Mouse (Mus musculus) 3T3-L1 (cell line): ENCODE data around the gene Naga.

Experiments used
- DNase-seq: peaks from one replicate; pipeline ENCODE4 v3.0.0-alpha.2; 2015; ENCODE audit warnings: low read depth, low spot score

Naga gene

GRCm38 (mm10) chr15:82337875-82338274 is 850 bp downstream of the Naga start:
- peak; percentile 18 for DNase-seq

DNA sequence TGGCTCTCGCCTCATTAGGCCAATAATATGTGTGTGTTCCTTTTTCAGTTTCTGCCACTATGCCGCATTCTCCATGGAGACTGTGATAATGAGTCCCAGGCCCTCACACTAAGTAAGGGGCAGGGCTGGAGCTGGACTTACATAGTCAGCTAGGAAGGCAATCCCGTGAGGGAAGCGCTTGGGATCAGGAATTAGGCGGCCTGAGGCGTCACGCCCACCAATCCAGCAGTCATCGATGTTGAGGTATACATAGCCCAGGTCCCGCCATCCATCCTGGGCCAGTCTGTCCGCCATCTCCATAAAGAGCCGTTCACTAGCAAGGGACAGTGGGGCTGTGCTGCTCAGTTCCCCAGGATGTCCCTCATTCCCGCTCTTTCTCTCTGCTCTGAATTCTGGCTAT is 2.1 kb downstream of the Naga start:
- DNase-seq: no peak

GRCm38 (mm10) chr15:82335194-82335593 is 3.5 kb downstream of the Naga start:
- DNase-seq: no peak

DNA sequence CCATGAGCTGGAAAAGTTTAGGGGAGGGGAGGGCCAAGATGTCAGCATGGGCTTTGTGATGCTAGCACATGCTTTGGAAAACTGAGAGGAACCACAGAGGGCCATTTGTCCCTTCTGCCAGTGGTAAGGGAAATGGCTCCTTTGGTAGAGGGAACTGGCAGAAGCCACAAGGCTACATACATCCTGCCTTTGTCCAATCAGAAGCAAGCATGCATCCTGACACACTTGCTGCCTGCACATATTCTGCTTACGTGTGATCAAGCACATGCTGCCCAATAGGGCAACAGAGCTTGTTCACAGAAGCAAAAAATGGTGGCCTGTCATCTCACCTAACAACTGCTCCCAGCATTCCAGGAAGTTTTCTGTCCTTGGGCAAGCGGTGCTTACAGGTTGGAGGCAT is 13.3 kb downstream of the Naga start:
- DNase-seq: no peak

DNA sequence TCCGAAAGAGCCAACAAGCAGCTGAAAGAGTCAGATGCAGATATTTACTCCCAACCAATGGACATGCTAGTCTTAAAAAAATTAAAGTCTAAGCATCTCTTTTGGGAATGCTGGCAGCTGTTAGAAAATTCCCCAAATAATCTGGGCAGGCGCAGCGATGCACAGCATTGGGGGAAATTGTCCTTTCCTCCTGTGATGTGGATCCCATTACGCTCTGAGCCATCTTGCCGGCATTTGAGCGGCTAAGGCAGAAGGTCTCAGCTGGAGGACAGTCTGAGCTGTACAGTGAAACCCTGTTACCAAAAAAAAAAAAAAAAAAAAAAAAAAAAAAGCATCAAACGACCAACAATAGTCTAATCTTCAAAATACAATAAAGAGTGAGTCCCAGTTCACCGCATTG is 16.5 kb downstream of the Naga start:
- DNase-seq: no peak

- DNase-seq: no peak
These were observed 19.1 kb downstream of the Naga start for GRCm38 (mm10) chr15:82319613-82320012.

- DNase-seq: peak; percentile 16
These were observed 20.9 kb downstream of the Naga start for GRCm38 (mm10) chr15:82317839-82318238.

DNA sequence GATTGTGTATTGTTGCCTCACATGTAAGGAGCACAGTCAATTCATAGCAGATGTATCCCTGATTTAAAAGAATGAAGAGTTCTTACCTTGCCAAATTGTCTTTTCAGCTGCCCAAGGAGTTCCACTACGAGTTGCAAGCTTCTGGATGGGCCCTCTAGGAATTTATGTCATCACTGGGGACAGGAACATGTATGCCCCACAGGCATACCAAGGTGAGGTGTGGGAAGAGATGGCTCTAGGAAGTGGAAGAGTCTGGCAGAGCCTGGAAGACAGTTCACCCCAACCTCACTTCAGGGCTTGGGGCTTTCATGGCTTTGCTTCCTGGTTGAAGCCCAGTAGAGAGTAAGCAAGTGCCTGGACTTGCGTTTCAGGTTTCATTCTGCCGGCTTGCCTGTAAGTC is 30.3 kb downstream of the Naga start:
- no peak for DNase-seq

- no peak for DNase-seq
These were observed 31.6 kb downstream of the Naga start for GRCm38 (mm10) chr15:82307107-82307506.

GRCm38 (mm10) chr15:82298764-82299561 is 39.8 kb downstream of the Naga start, which contains the start of gene Wbp2nl:
Wbp2nl (plus strand) TSS chr15:82298954.
- no peak for DNase-seq

- DNase-seq: no peak
These were observed 44.7 kb downstream of the Naga start for GRCm38 (mm10) chr15:82294059-82294458.

DNA sequence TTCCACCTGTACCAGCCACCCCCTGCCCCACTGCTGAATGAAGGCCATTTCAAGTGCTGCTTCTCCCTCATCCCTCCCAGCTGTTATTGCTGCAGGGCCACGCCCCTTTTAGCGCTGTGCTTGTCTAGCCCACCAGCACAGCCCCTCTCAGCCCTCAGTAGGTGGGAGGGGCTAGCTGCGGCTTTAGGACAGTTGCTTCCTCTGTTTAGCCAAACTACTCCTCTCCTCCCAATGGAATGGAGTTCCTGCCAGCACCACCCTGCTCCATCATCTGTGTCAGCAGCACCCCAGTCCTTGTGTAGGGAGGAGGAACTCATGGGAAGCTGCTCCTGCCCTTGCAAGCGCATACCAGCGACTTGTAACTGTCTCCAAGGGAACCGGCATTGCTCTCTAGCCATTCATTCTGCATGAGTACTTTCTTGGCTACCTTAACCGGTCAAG is 45.4 kb downstream of the Naga start:
- DNase-seq: no peak

DNA sequence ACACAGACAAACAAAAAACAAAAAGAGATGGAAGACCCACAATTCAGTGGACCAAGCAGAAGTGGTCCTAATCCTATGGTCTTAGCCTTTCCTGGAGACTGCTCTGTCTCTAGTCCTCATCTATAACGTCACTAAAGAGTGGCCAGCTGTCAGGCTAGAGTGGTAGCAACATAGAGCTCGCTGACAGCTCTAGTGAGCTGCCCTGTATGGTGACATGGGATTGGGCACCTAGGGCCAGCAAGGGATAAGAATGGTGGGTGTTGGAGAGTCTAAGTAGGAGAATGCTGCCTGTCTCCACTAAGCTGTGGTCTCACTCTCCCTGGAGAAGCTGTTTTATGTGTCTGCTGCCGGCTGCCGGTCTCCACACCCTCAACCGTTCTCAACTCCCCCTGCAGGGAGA is 45.9 kb downstream of the Naga start:
- DNase-seq: no peak

DNA sequence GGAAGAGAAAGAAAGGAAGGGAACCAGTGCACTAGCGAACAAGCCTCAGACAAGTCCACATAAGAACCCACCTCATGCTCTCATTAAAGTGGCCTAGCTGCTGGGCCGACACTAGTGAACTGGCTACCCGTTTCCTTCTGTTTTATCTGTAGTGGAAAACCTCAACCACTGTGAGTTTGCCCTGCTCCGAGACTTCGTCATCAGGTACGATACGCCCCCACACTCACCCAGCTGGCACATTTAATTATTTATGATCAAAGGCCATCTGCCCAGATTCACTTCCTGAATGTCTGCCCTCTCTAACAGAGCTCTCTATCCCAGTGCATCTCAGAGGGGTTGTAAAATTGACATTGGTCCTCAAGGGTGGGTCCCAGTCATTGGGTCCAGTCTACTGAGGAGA is 48.5 kb downstream of the Naga start:
- DNase-seq: no peak

DNA sequence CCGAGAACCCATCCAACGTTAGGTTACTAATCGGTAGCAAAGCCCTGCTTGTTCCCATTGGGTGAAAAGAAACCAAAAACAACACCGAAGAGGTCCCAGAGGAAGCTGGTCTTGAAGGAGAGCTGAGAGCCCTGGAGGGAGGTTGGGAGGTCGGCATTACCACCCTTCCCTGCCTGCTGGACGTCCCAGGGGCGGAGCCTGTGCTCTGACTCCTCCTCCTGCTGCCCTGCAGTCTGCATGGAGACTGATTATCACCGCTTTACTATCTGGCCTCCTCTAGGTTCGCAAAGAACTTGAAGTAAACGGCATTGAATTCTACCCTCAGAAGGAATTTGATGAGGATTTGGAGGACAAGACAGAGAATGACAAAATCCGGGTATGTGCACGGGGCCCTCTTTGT is 52.6 kb downstream of the Naga start:
- no peak for DNase-seq

- no peak for DNase-seq
These were observed 58.1 kb downstream of the Naga start for GRCm38 (mm10) chr15:82280638-82281037.
